Mouse (Mus musculus) liver, embryonic 12.5 days (tissue): ENCODE data around the gene Gpr142. TPM values are rescaled to one million over a fixed set of nuclear protein-coding genes. Genes with fewer than 3 reads are reported as not detected.

Experiments used
- ATAC-seq: fragments of 200-750 bp; cut with Nextera tagmentation; 2 replicates; pipeline ENCODE4 v1.8.0; 2017; ENCODE audit warnings: moderate number of reproducible peaks, mild to moderate bottlenecking, moderate library complexity
- H3K27ac ChIP-seq: fragments of 300-500 bp; sonication (generic); 2 replicates; pipeline ENCODE4 v1.5.1; 2016; ENCODE audit warnings: mild to moderate bottlenecking
- H3K27me3 ChIP-seq: fragments of 300-500 bp; sonication (generic); replicated peaks from 2 replicates; pipeline ENCODE4 v1.6.1; 2016; ENCODE audit warnings: mild to moderate bottlenecking, moderate library complexity
- H3K36me3 ChIP-seq: fragments of 300-500 bp; sonication (generic); 2 replicates; pipeline ENCODE4 v1.6.1; 2016; ENCODE audit warnings: mild to moderate bottlenecking, moderate library complexity
- H3K4me1 ChIP-seq: fragments of 300-500 bp; sonication (generic); 2 replicates; pipeline ENCODE4 v1.6.1; 2016
- H3K4me2 ChIP-seq: fragments of 300-500 bp; sonication (generic); 2 replicates; pipeline ENCODE4 v1.6.1; 2016; ENCODE audit warnings: mild to moderate bottlenecking, moderate library complexity
- H3K4me3 ChIP-seq: fragments of 300-500 bp; sonication (generic); 2 replicates; pipeline ENCODE4 v1.5.1; 2016; ENCODE audit warnings: mild to moderate bottlenecking, moderate library complexity
- H3K9ac ChIP-seq: fragments of 300-500 bp; sonication (generic); 2 replicates; pipeline ENCODE4 v1.6.1; 2016; ENCODE audit warnings: mild to moderate bottlenecking, moderate library complexity
- H3K9me3 ChIP-seq: fragments of 300-500 bp; sonication (generic); replicated peaks from 2 replicates; pipeline ENCODE4 v1.6.1; 2016; ENCODE audit warnings: mild to moderate bottlenecking, moderate library complexity
- WGBS: fragments of 180-500 bp; shearing (Covaris S2); methylation state at CpG from one replicate; pipeline ENCODE4 v1.1.7; 2016; ENCODE audit not compliant: insufficient replicate concordance; 5-methylcytosine and 5-hydroxymethylcytosine counted together
- polyA plus RNA-seq: library from polyadenylated mRNA; unstranded; fragments of >200 nt; fragmentation: Nextera tagmentation; extraction: Ambion mirVana; gene quantifications from 2 replicates; pipeline ENCODE4 v1.2.1, GENCODE M21; 2016

Gpr142 gene
- polyA plus RNA-seq, 1 experiment from 2014 or later: not detected

DNA sequence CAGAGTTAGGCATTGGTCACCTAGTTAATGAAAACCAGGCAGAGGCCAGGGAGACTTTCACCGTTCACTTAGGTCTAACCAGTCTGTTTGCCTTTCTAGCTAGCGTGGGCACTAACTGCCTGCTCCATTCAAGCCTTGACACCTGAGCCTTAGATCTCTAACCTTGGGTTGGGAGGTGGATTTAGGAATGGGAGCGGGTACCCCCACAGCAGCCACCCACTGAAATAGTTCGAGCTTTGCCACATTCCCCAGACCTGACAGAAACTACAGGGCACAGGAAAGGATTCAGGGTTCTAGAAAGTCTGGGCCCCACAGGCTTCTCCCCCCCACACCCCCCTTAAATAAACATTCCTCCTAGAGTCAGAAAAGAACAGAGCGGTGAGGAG, 51.3 kb downstream of the Gpr142 start:
- peak overlapping the region; percentile 57 for H3K4me3 ChIP-seq

DNA sequence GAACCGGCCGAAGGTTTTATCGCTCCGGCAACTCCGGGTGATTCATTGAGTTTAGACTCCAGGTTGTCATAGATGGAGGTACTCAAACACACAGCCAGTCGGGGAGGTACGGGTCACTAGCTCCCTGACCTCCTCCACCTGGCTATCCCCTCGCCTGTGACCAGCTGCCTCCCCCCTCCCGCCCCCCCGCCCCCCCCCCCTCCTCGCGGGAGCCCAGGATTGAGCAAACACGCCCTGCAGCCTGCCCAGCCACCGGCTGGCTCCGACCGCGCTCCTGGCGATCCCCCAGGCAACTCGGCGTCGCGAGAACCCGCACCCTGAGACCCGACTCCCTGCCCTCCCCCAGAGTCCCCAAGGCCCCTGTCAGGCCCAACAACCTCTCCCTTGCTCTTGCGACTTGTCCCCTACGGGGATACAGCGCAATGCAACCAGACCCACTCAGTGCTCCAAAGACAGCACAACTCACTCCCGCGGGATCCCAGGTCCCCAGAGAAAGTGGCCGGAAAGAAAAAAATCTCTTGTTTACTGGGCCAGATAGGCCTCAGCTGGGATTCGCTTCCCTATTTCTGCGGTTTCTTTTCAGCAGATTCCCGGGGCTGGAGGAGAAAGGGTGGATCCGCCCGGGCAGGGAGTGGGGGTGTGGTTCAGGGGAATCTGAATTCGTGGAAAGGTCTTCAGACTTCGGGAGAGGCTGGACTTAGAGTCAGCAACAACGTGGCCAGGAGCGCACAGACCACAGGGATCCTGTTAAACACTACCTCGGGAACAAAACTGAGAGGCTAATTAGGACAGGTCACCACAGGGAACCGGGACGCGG, 51.9 kb downstream of the Gpr142 start, which contains the start of gene Gprc5c:
Gprc5c (plus strand) TSS at position 701 of the 817 bp plus-strand sequence.
- H3K4me1 ChIP-seq: peaks cover 60% of the 10 kb centered on the region
- peak; percentile 21; the same call in 1 of the 2 replicates for ATAC-seq
- H3K27me3 ChIP-seq: peaks cover 73% of the 10 kb centered on the region
- peak within 1 kb of the TSS; percentile 77 for H3K4me2 ChIP-seq
- no peaks in the 10 kb centered on the region for H3K36me3 ChIP-seq
- peak within 1 kb of the TSS; percentile 73 for H3K27ac ChIP-seq
- peak within 1 kb of the TSS; percentile 59 for H3K9ac ChIP-seq
- 2% methylated on average over 37 of the region's 43 CpGs for WGBS
- H3K9me3 ChIP-seq: no peaks in the 10 kb centered on the region
- peak within 1 kb of the TSS; percentile 57 for H3K4me3 ChIP-seq

More for the DNA sequence above, 51.3 kb downstream of the Gpr142 start:
- peaks cover 69% of the 10 kb centered on the region for H3K27me3 ChIP-seq
- WGBS: 31% methylated on average over 5 of the region's 5 CpGs
- no peak for ATAC-seq
- H3K36me3 ChIP-seq: no peaks in the 10 kb centered on the region
- H3K4me2 ChIP-seq: peak overlapping the region; percentile 77
- no peaks in the 10 kb centered on the region for H3K9me3 ChIP-seq
- H3K9ac ChIP-seq: no peak overlapping the region
- peak overlapping the region; percentile 16; the same call in 1 of the 2 replicates for H3K27ac ChIP-seq
- peaks cover 60% of the 10 kb centered on the region for H3K4me1 ChIP-seq

DNA sequence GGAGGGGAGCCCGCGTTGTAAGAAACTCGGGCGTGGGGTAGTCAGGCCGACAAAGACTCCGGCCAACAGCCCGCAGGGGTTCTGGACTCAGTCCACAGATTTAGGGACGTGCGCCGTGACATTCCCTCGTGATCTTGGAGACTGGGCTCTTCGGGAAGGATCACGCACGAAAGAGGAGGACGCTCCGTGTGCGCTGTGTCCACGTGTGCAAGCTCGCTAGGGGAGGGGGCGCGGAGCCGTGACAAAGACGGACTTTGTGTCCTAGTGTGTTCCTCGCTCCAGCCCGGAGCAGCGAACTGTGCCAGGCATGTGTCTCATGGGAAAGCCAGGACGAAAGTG, 52.5 kb downstream of the Gpr142 start:
- Histone ChIP-seq H3K9me3 (no peaks in the 10 kb centered on the region), H3K27me3 (peaks cover 73% of the 10 kb centered on the region), H3K4me3 (peak overlapping the region; percentile 57), H3K4me1 (peaks cover 57% of the 10 kb centered on the region), H3K27ac (peak overlapping the region; percentile 73), H3K9ac (peak overlapping the region; percentile 59), H3K4me2 (peak overlapping the region; percentile 77), H3K36me3 (no peaks in the 10 kb centered on the region)
- ATAC-seq: no peak
- 2% methylated on average over 27 of the region's 27 CpGs for WGBS

DNA sequence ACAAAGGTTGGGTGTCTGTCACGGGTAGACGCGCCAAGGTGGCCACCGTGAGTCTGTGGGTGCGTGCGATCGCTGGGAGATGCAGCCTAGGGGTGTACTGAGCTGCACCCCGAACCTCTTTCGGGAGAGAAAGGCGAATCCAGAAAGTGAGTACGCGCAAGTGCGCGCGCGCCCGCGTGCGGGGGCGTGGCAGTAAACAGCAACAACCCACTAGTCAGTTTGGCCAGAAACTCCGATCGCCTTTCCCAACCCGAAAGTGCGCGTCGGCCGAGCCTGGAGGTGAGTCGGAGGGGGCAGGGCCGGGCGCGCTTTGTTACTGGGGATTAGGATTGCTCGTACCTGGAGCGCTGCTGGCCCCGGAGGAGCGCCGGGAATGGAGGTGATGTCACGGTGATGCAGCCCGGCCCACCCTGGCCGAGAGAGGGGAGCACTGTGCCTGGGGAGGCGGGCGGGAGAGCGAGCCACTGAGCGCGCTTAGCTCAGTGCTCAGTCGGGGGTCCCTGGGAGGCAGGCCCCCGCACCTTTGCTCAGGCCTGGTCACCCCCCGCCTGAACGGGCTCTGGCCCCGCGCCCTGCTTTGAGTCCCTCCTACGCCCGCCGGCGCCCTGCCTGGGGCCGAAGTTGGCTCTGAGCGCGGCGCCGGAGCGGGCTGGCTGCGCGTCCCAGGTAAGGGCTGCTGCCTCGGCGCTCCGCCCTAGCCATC, 53.0 kb downstream of the Gpr142 start:
- Histone ChIP-seq H3K4me2 (peak overlapping the region; percentile 77), H3K27ac (peak overlapping the region; percentile 73), H3K9ac (peak overlapping the region; percentile 59), H3K27me3 (peaks cover 73% of the 10 kb centered on the region), H3K4me1 (peaks cover 52% of the 10 kb centered on the region), H3K36me3 (no peaks in the 10 kb centered on the region), H3K9me3 (no peaks in the 10 kb centered on the region), H3K4me3 (peak overlapping the region; percentile 57)
- 2% methylated on average over 62 of the region's 65 CpGs for WGBS
- peak; percentile 43 for ATAC-seq

DNA sequence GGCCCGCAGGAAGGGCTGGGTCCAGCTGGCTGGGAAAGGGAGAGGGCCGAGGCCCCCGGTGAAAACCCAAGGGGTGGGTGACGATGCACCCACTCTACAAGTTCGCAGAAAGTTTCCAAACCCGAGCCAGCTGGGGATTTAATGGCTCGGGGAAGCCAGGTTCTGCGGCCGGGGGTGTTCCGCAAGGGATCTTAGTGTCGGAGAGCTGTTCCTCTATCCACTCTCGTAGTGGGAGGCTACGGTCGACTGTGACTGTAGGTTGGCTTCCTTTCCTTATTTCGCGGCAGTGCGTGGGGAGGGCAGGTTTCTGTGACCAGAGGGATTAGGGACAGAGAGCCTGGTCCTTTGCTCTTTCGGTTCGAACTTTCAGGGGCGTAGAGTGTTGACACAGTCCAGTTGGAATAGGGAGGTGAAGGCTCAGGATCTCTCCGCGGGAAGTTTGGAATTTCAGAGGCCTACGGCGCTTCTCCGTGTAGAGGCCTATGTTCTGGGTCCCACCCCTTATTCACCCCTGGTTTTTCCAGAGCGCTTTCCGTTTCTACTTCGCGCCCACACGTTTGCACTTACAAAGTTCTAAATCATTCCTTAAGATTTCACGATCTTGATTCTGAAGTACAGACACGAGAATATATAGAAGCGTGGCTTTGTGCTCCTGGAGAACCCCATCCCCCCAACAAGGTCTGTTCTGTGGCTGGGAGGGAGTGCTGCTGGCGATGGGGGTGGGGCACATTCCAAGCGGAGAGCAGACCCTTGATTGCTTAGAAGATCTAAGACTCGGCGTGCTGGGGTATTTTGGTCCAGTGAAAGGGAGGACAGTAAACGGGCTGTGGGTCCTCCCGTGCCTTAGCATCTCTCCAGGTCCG, 53.8 kb downstream of the Gpr142 start:
- Histone ChIP-seq H3K4me2 (peak overlapping the region; percentile 77), H3K27ac (peak overlapping the region; percentile 73), H3K36me3 (no peaks in the 10 kb centered on the region), H3K27me3 (peaks cover 73% of the 10 kb centered on the region), H3K9ac (peak overlapping the region; percentile 59), H3K4me3 (peak overlapping the region; percentile 57), H3K4me1 (peaks cover 48% of the 10 kb centered on the region), H3K9me3 (no peaks in the 10 kb centered on the region)
- WGBS: 3% methylated on average over 40 of the region's 40 CpGs
- no peak for ATAC-seq

DNA sequence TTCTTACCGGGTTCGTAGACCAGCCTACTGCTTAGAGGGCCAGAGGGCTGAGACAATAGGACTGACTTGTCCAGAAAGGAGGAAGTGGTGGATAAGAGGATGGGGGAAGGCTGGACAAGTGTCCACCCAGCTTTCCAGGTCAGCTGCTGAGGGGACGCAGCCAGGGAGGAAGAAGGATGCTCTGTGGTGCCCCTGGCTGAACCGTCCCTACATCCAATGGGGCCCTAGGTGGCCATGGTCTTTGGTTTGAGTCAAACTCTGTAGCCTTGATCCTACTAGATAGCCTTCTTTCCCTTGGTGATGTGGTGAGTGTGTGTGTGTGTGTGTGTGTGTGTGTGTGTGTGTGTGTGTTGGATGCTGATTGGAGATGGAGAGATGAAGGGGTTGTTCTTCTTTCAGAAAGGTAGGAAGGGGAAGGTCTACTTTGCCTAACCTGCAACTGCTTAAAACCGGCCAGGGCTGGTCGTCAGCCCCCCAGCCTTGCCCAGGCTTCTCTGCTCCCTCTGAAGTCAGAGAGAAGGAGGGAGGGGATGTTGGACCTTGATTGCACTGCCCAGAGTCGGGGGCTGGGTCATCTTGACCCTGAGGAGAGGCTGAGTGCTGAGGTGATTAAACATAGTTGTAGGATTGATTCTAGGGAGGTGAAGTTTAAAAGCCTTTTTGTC, 54.6 kb downstream of the Gpr142 start:
- peak overlapping the region; percentile 77 for H3K4me2 ChIP-seq
- H3K4me3 ChIP-seq: peak overlapping the region; percentile 57
- no peak for ATAC-seq
- H3K27me3 ChIP-seq: peaks cover 71% of the 10 kb centered on the region
- WGBS: 17% methylated on average over 7 of the region's 7 CpGs
- no peak overlapping the region for H3K27ac ChIP-seq
- H3K9ac ChIP-seq: no peak overlapping the region
- H3K4me1 ChIP-seq: peaks cover 48% of the 10 kb centered on the region
- no peaks in the 10 kb centered on the region for H3K9me3 ChIP-seq
- H3K36me3 ChIP-seq: no peaks in the 10 kb centered on the region

DNA sequence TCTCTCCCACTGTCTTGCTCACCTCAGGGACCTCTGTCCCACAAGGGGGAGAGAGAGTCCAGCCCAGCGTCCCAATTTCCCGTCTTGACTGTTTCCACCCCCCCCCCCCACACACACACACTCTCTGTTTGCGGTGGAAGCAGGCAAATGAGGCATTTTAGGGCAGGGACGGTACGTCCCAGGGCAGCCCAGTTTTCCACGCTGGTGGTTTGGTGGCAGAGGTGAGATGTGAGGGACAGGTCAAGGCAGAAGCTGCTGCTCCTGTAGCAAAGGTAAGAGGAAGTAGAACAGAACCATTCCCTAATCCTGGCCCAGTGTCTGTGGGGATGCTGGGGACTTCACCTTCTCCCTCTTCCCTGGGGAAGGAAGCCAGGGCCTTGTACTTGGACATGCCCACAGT, 55.9 kb downstream of the Gpr142 start:
- Histone ChIP-seq H3K27ac (no peak overlapping the region), H3K4me1 (peaks cover 44% of the 10 kb centered on the region), H3K9me3 (no peaks in the 10 kb centered on the region), H3K4me3 (no peak overlapping the region), H3K36me3 (no peaks in the 10 kb centered on the region), H3K9ac (no peak overlapping the region), H3K27me3 (peaks cover 59% of the 10 kb centered on the region), H3K4me2 (no peak overlapping the region)
- WGBS: 53% methylated on average over 6 of the region's 6 CpGs
- no peak for ATAC-seq

DNA sequence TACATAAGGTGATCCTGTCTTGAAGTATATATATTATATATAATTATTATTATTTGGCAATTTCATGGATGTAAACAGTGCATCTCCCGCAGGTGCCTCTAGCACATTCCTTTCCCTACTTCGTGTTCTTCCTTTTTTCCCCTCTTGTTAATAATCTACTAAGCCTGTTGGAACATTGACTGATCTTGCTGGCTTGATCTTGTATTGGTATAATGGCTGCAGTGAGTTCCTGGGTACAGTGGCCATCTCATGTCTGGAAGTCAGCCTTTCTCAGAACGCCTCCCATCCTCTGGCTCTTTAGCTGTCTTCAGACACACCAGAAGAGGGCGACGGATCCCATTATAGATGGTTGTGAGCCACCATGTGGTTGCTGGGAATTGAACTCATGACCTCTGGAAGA, 57.4 kb downstream of the Gpr142 start:
- 77% methylated on average over 5 of the region's 5 CpGs for WGBS
- H3K27me3 ChIP-seq: peaks cover 44% of the 10 kb centered on the region
- no peak for ATAC-seq
- no peaks in the 10 kb centered on the region for H3K9me3 ChIP-seq
- H3K9ac ChIP-seq: no peak overlapping the region
- H3K36me3 ChIP-seq: no peaks in the 10 kb centered on the region
- H3K4me3 ChIP-seq: no peak overlapping the region
- no peak overlapping the region for H3K4me2 ChIP-seq
- no peak overlapping the region for H3K27ac ChIP-seq
- peaks cover 30% of the 10 kb centered on the region for H3K4me1 ChIP-seq

Other genes starting within 250 kb of the Gpr142 start
- 1,173 and 1,181 TPM in 2 replicates for gene Rpl38, start 130.4 kb upstream of the Gpr142 start, polyA plus RNA-seq
- 5.6 and 6.1 TPM in 2 replicates for gene Ttyh2, start 123.5 kb upstream of the Gpr142 start, polyA plus RNA-seq
- gene Dnaic2, start 71.5 kb upstream of the Gpr142 start, polyA plus RNA-seq: 0.05 TPM in 1 of 2 replicates, not detected in the other
- gene Kif19a, start 33.5 kb upstream of the Gpr142 start, polyA plus RNA-seq: 0.13 TPM in 1 of 2 replicates, not detected in the other
- not detected in 2 replicates for gene Btbd17, start 3.0 kb upstream of the Gpr142 start, polyA plus RNA-seq
- 14.3 TPM in 2 replicates for gene Gprc5c, start 52.2 kb downstream of the Gpr142 start, polyA plus RNA-seq
- 3.7 and 4.6 TPM in 2 replicates for gene Cd300a, start 91.1 kb downstream of the Gpr142 start, polyA plus RNA-seq
- 0.39 and 0.67 TPM in 2 replicates for gene Cd300lb, start 135.5 kb downstream of the Gpr142 start, polyA plus RNA-seq
- not detected in 2 replicates for gene Cd300c, start 170.2 kb downstream of the Gpr142 start, polyA plus RNA-seq
- 0.48 and 0.67 TPM in 2 replicates for gene Cd300ld, start 191.0 kb downstream of the Gpr142 start, polyA plus RNA-seq
- gene Cd300c2, start 203.0 kb downstream of the Gpr142 start, polyA plus RNA-seq: 3.0 and 3.4 TPM in 2 replicates
- gene Cd300ld2, start 217.3 kb downstream of the Gpr142 start, polyA plus RNA-seq: not detected in 2 replicates
- not detected in 2 replicates for gene Cd300ld4, start 228.1 kb downstream of the Gpr142 start, polyA plus RNA-seq
- not detected in 2 replicates for gene Cd300ld5, start 238.8 kb downstream of the Gpr142 start, polyA plus RNA-seq
- gene Cd300ld3, start 249.5 kb downstream of the Gpr142 start, polyA plus RNA-seq: 0.23 TPM in 1 of 2 replicates, not detected in the other